Mouse (Mus musculus) A20 (cell line): ENCODE measurements around the gene Nagpa.
"Not testable (repeated sequence)": the region's sequence is repeated elsewhere in the genome, so short reads cannot be mapped to it uniquely, and the experiment has no call there.

Experiments
- DNase-seq: peaks from one replicate; pipeline ENCODE4 v3.0.0-alpha.2; 2011; ENCODE audit warnings: low read depth, low spot score

The Nagpa gene

GRCm38 (mm10) chr16:5203668-5204433 is at the start of gene Nagpa:
Nagpa (minus strand) TSS chr16:5204012.
- peak; percentile 92 for DNase-seq

GRCm38 (mm10) chr16:5252260-5252659 is 48.4 kb upstream of the Nagpa start:
- no peak for DNase-seq

DNA sequence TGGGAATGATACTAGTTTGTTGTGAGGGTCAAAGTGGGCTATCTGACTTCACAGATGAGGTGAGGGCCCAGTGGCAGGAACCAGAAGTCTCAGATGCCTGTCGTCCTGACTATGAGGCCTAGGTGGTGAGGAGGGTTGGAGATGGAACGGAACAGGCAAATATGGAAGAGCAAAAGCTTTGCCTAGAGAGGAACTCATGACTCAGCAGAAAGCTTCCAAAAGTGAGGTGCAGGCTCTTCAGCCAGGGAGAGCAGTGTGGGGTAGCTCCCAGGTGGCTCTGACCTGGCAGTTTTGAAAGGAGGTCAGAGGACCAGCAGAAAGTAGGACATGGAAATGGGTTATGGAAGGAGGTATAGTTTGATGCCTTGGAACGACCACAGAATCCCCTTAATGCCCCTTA is 47.1 kb upstream of the Nagpa start:
- DNase-seq: no peak

DNA sequence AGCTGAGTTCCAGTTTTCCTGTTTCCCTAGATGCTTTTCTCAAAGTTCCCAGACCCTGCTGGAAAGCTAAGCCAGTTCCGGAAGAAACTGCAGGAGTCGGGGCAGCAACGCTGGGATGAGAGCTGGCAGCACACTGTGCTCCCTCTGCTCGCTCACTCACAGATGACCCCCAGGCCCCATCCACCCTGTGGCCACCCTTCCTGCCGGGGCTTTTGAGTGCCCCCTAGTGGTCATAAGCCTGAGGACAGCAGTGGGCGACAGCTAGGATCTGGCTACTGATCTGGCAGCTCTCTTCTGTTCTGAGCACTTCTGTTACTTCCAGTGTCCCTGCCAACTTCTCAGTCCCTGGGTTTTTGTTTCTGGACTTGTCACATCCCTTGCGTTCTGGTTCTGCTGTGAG is 40.6 kb upstream of the Nagpa start:
- peak; percentile 69 for DNase-seq

GRCm38 (mm10) chr16:5242882-5243281 is 39.1 kb upstream of the Nagpa start:
- DNase-seq: no peak

DNA sequence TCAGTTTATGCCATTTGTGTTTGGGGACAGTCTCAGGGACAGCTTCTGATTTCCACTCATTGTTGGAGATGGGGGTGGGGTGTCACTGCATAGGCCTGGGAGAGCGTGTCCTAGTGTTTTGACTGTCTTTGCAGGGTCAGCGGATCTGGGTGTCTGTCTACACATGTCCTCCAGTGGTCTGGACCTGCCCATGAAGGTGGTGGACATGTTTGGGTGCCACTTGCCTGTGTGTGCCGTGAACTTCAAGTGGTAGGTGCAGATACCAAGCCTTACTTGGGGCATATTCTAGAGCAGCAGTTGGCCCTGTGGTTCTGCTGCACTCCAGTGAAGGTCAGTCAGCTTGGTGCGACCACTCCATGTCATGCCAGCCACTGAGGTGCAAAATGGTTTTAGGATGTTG is 38.5 kb upstream of the Nagpa start:
- no peak for DNase-seq

DNA sequence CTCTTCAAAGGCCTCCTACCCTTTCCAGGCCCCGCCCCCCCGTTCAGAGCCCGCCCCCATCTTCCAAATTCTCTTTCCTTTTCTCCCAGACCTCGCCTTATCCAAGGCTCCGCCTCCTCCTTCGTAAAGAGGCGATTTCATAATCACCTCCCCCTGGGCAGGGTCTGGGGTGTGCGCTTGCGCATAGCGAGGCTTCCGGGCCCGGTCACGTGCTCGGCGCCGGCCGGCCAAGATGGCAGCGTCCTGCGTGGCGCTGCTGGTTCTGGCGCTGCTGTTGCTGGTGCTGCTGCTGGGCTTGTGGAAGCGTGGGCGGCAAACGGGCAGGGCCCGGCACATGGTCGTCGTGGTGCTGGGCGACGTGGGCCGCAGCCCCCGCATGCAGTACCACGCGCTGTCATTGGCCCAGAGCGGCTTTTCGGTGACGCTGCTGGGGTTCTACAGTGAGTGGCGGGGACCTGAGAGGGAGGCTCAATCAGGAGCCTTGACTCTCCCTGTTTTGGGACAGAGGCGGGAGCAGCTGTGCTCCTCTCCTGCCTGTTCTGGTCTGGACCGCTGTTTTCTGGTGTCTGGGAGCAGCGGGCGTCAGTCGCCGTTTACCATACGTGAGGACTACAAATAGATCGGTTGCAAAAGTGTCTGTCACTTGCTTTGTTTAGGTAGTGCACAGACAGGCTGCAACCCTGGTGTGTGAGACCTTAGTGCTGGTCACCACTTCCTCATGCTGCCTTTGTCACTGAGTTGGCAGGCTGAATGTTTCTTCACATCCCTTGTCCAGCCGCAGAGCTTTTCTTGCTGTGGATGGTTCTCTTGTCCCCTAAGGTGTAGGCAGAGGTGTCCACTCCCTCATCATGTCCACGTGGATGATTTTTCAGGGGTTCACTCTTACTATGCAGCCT is 29.9 kb upstream of the Nagpa start, which contains the start of gene Alg1:
TSS of gene Alg1 (plus strand) at position 204 of the 896 bp plus-strand sequence.
- DNase-seq: peak; percentile 92

GRCm38 (mm10) chr16:5232982-5233381 is 29.2 kb upstream of the Nagpa start:
- DNase-seq: no peak

- DNase-seq: not testable (repeated sequence)
Observed at GRCm38 (mm10) chr16:5228103-5228502, 24.3 kb upstream of the Nagpa start.

DNA sequence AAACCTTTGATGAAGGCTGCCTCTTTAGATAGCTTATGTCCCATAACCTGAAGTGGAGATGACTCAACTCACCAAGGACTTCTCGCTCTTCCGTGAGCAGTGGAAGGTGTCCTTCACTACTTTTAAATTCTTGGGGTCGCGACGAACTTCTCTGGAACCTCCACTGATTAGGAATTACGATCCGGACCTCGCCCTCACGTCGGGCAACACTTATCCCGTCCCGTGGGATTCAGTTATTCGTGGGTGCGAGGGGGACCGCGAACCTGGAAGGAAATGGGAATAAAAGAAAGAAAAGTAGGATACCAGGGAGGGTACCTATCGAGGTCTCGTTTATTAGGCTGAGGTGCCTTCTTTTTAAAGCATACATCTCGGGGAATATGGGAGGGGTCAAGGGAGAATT is 23.7 kb upstream of the Nagpa start:
- DNase-seq: not testable (repeated sequence)

GRCm38 (mm10) chr16:5226534-5226933 is 22.7 kb upstream of the Nagpa start:
- not testable (repeated sequence) for DNase-seq

GRCm38 (mm10) chr16:5222140-5222539 is 18.3 kb upstream of the Nagpa start, which contains the start of gene AU021092:
AU021092 (minus strand) TSS chr16:5222299.
- DNase-seq: no peak

DNA sequence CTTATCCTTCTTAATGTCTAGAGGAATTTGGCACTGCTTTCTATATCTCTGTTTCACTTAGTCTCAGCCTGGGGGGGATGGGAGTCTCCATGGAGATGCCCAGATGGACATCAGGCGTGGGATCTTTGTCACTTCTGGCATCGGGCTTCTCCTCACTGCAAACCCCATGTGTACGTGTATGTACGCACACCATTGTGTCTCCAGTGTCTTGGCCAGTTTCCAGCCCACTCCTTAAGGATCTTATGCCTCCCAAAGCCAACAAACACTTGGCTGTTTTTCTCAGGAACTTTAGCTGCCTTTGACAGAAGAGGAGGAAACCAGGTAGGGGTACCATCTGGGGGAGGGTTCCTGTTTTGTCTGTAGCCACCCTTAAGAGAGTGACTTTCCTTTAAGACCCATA is 17.6 kb upstream of the Nagpa start:
- no peak for DNase-seq

DNA sequence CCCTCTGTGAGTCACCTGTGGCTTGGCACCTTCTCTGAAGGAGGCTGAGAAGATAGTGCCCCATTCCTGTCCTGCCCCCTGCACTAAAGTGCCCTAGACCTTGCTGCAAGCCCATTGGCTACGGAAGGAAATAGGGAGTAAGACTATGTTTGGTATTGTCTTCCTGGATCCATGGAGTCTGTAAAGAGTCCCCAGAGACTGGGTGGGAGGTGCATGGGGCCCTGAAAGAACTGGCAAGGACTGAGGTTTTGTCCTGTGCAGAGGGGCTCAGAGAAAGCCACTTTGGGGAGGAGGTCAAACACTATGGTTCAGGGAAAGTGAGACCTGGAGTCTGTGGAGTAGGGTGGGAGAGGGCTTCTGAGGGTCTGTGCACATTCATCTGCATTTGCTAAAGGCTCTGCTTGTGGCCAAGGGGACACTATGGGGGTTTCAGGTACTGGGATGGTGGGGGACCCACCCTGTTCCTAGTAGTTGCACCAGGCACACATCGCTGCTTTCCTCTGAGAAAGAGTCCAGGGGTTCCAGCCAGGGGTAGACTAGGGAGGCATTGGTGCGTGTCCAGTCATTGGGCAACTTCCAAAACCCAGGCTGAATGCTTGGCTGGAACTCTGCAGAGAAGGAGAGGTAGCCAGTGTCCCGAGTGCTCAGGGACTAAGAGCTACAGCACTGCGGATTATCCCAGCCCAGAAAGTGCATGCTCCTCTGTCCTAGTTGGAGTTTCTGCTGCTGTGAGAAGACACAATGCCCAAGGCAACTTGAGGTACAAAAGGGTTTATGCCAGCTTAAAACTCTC is 13.7 kb upstream of the Nagpa start:
- DNase-seq: no peak

GRCm38 (mm10) chr16:5216686-5217085 is 12.9 kb upstream of the Nagpa start:
- DNase-seq: no peak

GRCm38 (mm10) chr16:5214126-5214525 is 10.3 kb upstream of the Nagpa start:
- no peak for DNase-seq

DNA sequence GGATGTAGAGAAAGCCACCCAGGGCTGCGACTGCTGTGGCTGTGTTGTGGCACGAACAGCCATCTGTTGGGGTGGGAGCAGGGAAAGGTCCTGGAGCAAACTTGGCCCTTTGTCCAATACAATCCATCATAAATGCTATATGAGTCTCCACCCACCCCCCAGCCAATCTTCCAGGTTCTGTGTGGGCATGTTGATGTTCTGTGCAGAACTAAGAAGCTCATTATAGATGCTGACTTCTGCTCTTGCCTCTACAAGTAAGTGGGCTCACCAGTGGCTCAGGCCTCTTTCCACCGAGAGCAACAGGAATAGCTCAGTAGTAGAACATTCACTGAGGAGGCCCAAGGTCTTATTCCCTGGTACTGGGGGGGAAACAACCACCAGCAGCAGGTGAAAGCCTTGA is 8.3 kb upstream of the Nagpa start:
- no peak for DNase-seq

- DNase-seq: peak; percentile 43
Observed at GRCm38 (mm10) chr16:5210365-5210764, 6.6 kb upstream of the Nagpa start.

DNA sequence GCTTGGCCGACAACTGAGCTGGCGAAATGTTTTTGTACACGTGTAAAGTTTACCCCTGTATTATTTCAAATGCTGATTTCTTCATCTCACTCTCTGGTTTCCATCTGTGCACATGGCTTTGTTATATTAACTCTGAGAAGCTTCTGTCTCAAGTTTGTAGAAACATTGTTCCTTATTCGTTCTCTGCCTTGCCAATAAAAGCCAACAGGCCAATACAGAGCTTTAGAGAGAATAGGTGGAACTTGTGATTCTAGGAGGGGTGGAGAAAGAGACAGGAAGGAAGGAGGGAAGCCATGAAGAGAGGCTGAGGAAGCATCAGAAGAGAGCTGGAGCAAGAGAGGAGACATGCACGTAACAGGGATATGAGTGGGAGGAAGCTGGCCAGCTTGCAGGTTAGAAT is 2.2 kb upstream of the Nagpa start:
- no peak for DNase-seq

DNA sequence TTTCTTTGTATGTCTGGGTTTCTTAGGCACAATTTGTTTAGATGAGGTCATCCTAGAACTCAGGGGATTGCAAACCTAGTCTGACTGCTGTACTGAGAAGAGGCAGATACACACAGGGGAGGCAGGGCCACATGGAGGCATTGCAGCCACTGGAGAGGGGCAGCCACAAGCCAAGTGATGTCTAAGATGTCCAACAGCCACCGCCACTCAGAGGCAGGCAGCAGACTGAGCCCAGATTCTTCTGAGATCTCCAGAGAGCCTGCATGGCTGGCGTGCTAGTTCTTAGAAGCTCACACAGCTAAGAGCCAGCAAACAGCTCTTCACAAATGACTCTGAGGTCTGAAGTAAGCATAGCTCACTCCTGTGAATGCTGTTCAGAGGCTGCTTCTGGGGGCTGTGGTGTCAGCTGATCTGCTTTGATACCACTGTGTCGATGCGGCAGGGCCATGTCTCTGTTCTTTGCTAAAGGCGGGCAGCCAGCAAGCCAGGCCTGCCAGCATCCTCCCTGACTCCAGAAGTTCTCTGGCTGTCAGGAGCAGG is 1.7 kb upstream of the Nagpa start:
- no peak for DNase-seq

- peak; percentile 57 for DNase-seq
Observed at GRCm38 (mm10) chr16:5203200-5203599, 612 bp downstream of the Nagpa start.
